Mouse (Mus musculus): ENCODE data around the gene Taok2.

DNA sequence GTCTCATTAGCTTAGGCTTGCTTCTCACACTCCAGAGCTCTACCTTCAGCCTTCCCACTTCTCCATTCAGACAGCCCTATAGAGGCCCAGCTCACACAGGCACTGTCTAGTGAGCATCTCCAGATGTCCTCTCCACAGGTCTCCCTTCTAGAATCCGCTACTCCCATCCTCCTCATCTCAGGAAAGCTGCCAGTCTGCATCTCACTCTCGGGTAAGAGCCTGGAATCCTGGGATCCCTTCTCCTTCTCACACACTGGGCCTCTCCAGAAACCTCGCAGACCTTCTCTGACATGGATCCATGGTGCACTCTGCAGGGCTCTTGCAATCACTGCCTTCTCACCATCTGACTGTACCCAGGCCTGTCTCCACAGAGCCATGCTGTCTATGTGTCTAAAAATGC lies 28.9 kb downstream of the Taok2 start:
- TF ChIP-seq CHD2 (IDR thresholded peaks at IDR 0.05; ENCODE audit: low read depth, low read length): no peak
- TF ChIP-seq ZNF384 (IDR thresholded peaks at IDR 0.05; ENCODE audit: low read depth, low read length): no peak
- TF ChIP-seq MAFK (IDR thresholded peaks at IDR 0.05; ENCODE audit: insufficient read depth, low read depth, low read length): no peak
- TF ChIP-seq ZC3H11A (IDR thresholded peaks at IDR 0.05; ENCODE audit: borderline replicate concordance, low read depth, low read length): no peak
- TF ChIP-seq HCFC1 (IDR thresholded peaks at IDR 0.05; ENCODE audit: borderline replicate concordance, insufficient read depth, low read length): no peak

Measured in ES-E14 (cell line).